In the genomic region with DNA sequence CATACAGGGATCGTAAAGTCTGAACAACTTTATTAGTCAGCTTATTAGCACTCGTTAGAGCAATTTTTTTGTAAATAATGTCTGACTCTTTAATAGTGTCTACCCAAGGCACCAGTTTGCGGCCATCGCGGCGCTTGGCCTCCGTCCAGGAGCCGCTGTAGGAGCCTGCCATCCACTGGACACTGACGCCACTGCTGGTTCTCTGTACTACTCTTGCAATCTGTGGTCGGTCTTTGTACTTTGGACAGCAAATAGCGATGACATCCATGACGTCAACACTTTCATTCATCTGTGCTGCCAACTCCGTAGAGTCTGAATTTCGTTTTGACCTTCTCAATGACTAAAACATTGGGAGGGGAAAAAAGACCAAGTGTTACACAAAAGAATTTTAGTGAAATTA, we compare ENCODE assay signal across 13 mouse cellular contexts.
DNase-seq lines count a peak whose midpoint lies in the region; TF ChIP-seq lines count a peak whose summit lies in the region.
"Had no signal": no experiment of that assay in that cellular context is flagged by ENCODE, and none has a peak within 500 bp of the region (broad histone marks: within the 10 kb centered on the region; RNA-seq: fewer than 3 reads in every experiment).

No protein-coding gene starts in this region.

- no peak overlapping the region for H3K27ac ChIP-seq in gastrocnemius, adult 2 months
- H3K27ac ChIP-seq: embryonic facial prominence, embryonic 12.5 days; heart, adult 2 months; midbrain, embryonic 15.5 days had no signal

- no peak for TF ChIP-seq CTCF in gastrocnemius, adult 2 months (IDR thresholded peaks at IDR 0.05)

- peak; percentile 40 for DNase-seq in gastrocnemius, adult 2 months
- DNase-seq in gastrocnemius, postnatal 36 days, result no peak
- peak; percentile 19 for DNase-seq in kidney, adult 9 months
- DNase-seq in kidney, postnatal 14 days, result no peak
- DNase-seq in lung, postnatal 14 days, result peak; percentile 6
- no peak for DNase-seq in lung, adult 18-20 months
- peak; percentile 57 for DNase-seq in yolk sac, embryonic 10.5 days (ENCODE audit: low spot score)
- no peak for DNase-seq in left cerebral cortex, adult 9 months (ENCODE audit: low spot score in 2 of 2)
- DNase-seq: cerebellum, adult 11 months; heart, adult 2 months; liver had no signal

- no peak overlapping the region for H3K4me3 ChIP-seq in gastrocnemius, adult 2 months
- H3K4me3 ChIP-seq: embryonic facial prominence, embryonic 12.5 days; heart, adult 2 months; midbrain, embryonic 15.5 days had no signal

- intact Hi-C loops in gastrocnemius, adult 2 months (cut with DNase I), result loop anchor here (5.0 kb wide), 1 partner anchor 36 kb away; no protein-coding TSS in a partner anchor
- intact Hi-C loops in gastrocnemius, postnatal 36 days (cut with DNase I), result no loop called here

Comparison
In these comparisons a context has a peak if more than half of its experiments do, and no peak if none do; other contexts are left out.
1. DNase-seq: peak in gastrocnemius, adult 2 months (single experiment), kidney, adult 9 months (single experiment), lung, postnatal 14 days (single experiment) and yolk sac, embryonic 10.5 days (single experiment); none in gastrocnemius, postnatal 36 days (0 of 2), kidney, postnatal 14 days (single experiment), lung, adult 18-20 months (0 of 2) and left cerebral cortex, adult 9 months (0 of 2).